Mouse (Mus musculus): Measurements from ENCODE around the gene Them7. TPM values are rescaled to one million over a fixed set of nuclear protein-coding genes. Genes with fewer than 3 reads are reported as not detected.

The Them7 gene
- polyA plus RNA-seq, 1 experiment from 2014 or later, result 0.16 TPM

- ATAC-seq (ENCODE audit: low FRiP score) (no peak), DNase-seq (ENCODE audit: low spot score, missing footprints) (peak; percentile 85)
Observed at GRCm38 (mm10) chr2:105311414-105311813, 87.3 kb downstream of the Them7 start.

DNA sequence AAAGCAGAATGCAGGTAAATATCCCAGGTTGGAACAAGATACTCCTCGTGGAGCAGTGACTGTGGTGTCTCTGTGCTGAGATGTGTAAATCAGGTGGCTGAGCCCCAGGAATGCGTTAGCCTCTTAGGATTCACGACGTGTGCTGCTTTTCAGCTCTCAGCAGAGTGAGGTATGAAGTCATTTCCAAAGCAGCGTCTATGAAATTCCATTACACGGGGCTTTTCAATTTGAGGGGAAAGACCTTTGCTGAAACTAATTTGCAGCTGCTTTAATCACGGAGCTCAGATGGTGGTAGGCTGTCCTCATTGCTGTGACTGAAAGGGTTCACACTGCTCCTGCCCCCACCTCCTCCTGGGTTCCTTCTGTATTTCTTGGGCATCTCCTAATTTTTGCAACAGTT lies 87.9 kb downstream of the Them7 start:
- Histone ChIP-seq H3K9me3 (ENCODE audit: control insufficient read depth, low read length) (no peaks in the 10 kb centered on the region), H3K4me2 (no peak overlapping the region), H3K4me1 (ENCODE audit: control insufficient read depth, insufficient read depth, low read length) (peaks cover 5% of the 10 kb centered on the region; the same call in 1 of the 2 replicates), H3K27ac (ENCODE audit: low read depth, low read length) (no peak overlapping the region), H3K27me3 (ENCODE audit: control insufficient read depth, insufficient read depth, low read length) (no peaks in the 10 kb centered on the region; the same call in none of the 2 replicates), H3K4me3 (ENCODE audit: low read depth, low read length) (no peak overlapping the region), H3K36me3 (ENCODE audit: control insufficient read depth, insufficient read depth, low read length) (no peaks in the 10 kb centered on the region), H3K9ac (ENCODE audit: low read length) (no peak overlapping the region)
- peak; percentile 88 for DNase-seq (ENCODE audit: low spot score, missing footprints)
- 12% methylated on average over 7 of the region's 7 CpGs for WGBS
- ATAC-seq (ENCODE audit: low FRiP score), result peak; percentile 57

More at GRCm38 (mm10) chr2:105311414-105311813, 87.3 kb downstream of the Them7 start:
- H3K4me1 ChIP-seq (ENCODE audit: control insufficient read depth, insufficient read depth, low read length), result peaks cover 5% of the 10 kb centered on the region; the same call in 1 of the 2 replicates
- H3K9ac ChIP-seq (ENCODE audit: low read length), result no peak overlapping the region
- H3K27me3 ChIP-seq (ENCODE audit: control insufficient read depth, insufficient read depth, low read length), result no peaks in the 10 kb centered on the region; the same call in none of the 2 replicates
- no peak overlapping the region for H3K4me3 ChIP-seq (ENCODE audit: low read depth, low read length)
- 50% methylated on average over 13 of the region's 13 CpGs for WGBS
- H3K36me3 ChIP-seq (ENCODE audit: control insufficient read depth, insufficient read depth, low read length), result no peaks in the 10 kb centered on the region
- H3K9me3 ChIP-seq (ENCODE audit: control insufficient read depth, low read length), result no peaks in the 10 kb centered on the region
- no peak overlapping the region for H3K4me2 ChIP-seq
- H3K27ac ChIP-seq (ENCODE audit: low read depth, low read length), result no peak overlapping the region

DNA sequence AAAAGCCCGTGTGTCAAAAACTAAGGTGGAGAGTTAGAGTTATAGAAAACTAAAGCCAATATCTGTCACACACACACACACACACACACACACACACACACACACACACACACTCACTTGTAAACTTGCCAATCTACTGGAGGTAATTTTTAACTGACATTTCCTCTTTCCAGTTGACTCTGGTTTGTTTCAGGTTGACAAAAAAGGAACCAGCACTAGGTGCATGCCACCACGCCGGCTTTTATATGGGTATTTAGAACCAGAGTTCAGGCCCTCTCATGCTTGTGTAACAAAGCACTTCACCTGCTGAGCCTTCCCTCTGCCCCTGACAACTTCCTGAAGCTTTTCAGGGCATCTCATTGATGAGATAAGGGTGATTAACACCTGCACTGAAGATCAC lies 89.0 kb downstream of the Them7 start:
- Histone ChIP-seq H3K9me3 (ENCODE audit: control insufficient read depth, low read length) (no peaks in the 10 kb centered on the region), H3K4me2 (no peak overlapping the region), H3K27me3 (ENCODE audit: control insufficient read depth, insufficient read depth, low read length) (no peaks in the 10 kb centered on the region; the same call in 1 of the 2 replicates), H3K4me1 (ENCODE audit: control insufficient read depth, insufficient read depth, low read length) (peaks cover 5% of the 10 kb centered on the region; the same call in 1 of the 2 replicates), H3K27ac (ENCODE audit: low read depth, low read length) (no peak overlapping the region), H3K4me3 (ENCODE audit: low read depth, low read length) (no peak overlapping the region), H3K36me3 (ENCODE audit: control insufficient read depth, insufficient read depth, low read length) (no peaks in the 10 kb centered on the region), H3K9ac (ENCODE audit: low read length) (no peak overlapping the region)
- 57% methylated on average over 3 of the region's 3 CpGs for WGBS
- ATAC-seq (ENCODE audit: low FRiP score), result no peak
- no peak for DNase-seq (ENCODE audit: low spot score, missing footprints)

DNA sequence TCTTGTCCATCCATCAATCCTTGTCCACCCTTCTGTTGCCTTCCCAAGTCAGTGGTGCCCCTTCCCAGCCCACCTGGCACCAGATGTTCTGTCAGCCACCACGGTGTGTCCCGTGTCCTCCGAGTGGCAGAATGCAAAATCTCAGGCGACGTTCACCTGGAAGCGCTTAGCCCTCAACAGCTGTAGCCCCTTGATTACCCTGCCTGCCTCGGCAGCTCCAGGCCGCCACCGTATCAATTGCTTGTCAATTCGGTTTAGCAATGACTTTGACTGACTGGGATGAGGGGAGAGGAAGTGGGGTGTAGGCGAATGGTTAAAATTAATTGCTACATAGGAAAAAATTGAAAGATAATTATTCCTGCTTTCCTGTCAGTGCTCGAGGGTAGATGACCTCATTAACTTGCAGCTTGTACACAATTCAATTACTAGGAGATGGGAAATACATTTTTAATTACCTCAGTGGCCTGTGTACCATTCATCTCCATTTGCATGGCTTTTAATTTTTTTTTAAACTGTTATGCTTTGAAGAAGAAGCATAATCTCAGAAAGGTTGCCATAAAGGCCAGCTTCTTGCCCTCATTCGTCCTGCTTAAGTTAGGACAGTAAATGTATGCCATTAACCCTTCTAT lies 93.5 kb downstream of the Them7 start:
- ATAC-seq (ENCODE audit: low FRiP score) (no peak), DNase-seq (ENCODE audit: low spot score, missing footprints) (no peak)
- H3K4me1 ChIP-seq (ENCODE audit: control insufficient read depth, insufficient read depth, low read length), result no peaks in the 10 kb centered on the region
- WGBS, result 77% methylated on average over 13 of the region's 13 CpGs
- no peaks in the 10 kb centered on the region; the same call in 1 of the 2 replicates for H3K27me3 ChIP-seq (ENCODE audit: control insufficient read depth, insufficient read depth, low read length)
- H3K9me3 ChIP-seq (ENCODE audit: control insufficient read depth, low read length), result no peaks in the 10 kb centered on the region
- no peak overlapping the region for H3K27ac ChIP-seq (ENCODE audit: low read depth, low read length)
- no peaks in the 10 kb centered on the region for H3K36me3 ChIP-seq (ENCODE audit: control insufficient read depth, insufficient read depth, low read length)
- no peak overlapping the region for H3K4me2 ChIP-seq
- no peak overlapping the region for H3K4me3 ChIP-seq (ENCODE audit: low read depth, low read length)
- H3K9ac ChIP-seq (ENCODE audit: low read length), result no peak overlapping the region

GRCm38 (mm10) chr2:105326067-105326466 lies 101.9 kb downstream of the Them7 start:
- no peak for ATAC-seq (ENCODE audit: low FRiP score)
- no peaks in the 10 kb centered on the region for H3K36me3 ChIP-seq (ENCODE audit: control insufficient read depth, insufficient read depth, low read length)
- WGBS, result 85% methylated on average over 5 of the region's 5 CpGs

GRCm38 (mm10) chr2:105330024-105330423 lies 105.9 kb downstream of the Them7 start:
- H3K9me3 ChIP-seq (ENCODE audit: control insufficient read depth, low read length), result no peaks in the 10 kb centered on the region
- H3K27me3 ChIP-seq (ENCODE audit: control insufficient read depth, insufficient read depth, low read length), result no peaks in the 10 kb centered on the region
- H3K4me3 ChIP-seq (ENCODE audit: low read depth, low read length), result no peak overlapping the region
- H3K4me1 ChIP-seq (ENCODE audit: control insufficient read depth, insufficient read depth, low read length), result no peaks in the 10 kb centered on the region
- no peaks in the 10 kb centered on the region for H3K36me3 ChIP-seq (ENCODE audit: control insufficient read depth, insufficient read depth, low read length)
- no peak overlapping the region for H3K9ac ChIP-seq (ENCODE audit: low read length)
- no peak overlapping the region for H3K4me2 ChIP-seq
- ATAC-seq (ENCODE audit: low FRiP score) (no peak), DNase-seq (ENCODE audit: low spot score, missing footprints) (no peak)
- no peak overlapping the region for H3K27ac ChIP-seq (ENCODE audit: low read depth, low read length)
- 94% methylated on average over 4 of the region's 4 CpGs for whole genome bisulfite sequencing

More at GRCm38 (mm10) chr2:105326067-105326466, 101.9 kb downstream of the Them7 start:
- H3K4me2 ChIP-seq, result no peak overlapping the region
- no peak overlapping the region for H3K27ac ChIP-seq (ENCODE audit: low read depth, low read length)
- H3K9me3 ChIP-seq (ENCODE audit: control insufficient read depth, low read length), result no peaks in the 10 kb centered on the region
- H3K4me1 ChIP-seq (ENCODE audit: control insufficient read depth, insufficient read depth, low read length), result no peaks in the 10 kb centered on the region
- H3K4me3 ChIP-seq (ENCODE audit: low read depth, low read length), result no peak overlapping the region
- H3K27me3 ChIP-seq (ENCODE audit: control insufficient read depth, insufficient read depth, low read length), result no peaks in the 10 kb centered on the region
- no peak overlapping the region for H3K9ac ChIP-seq (ENCODE audit: low read length)
- DNase-seq (ENCODE audit: low spot score, missing footprints), result no peak

DNA sequence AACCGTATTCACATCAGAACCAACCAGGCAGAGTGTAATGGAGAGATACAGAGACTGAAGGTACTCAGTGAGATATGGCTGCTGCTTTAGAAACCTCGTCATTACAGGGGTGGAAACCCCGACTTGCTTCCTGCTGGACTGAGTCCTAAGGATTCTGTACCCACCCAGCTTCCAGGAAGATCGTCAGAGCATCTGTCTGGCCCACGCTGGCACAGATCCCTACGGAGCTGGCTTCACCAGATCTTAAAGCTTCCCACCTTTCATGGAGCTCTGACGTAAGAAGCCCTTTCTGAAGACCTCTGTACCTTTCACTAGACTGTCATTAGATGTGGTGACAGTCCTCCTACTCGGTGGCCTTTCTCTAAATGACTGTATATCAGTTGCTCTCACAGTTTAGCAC lies 109.0 kb downstream of the Them7 start:
- Histone ChIP-seq H3K4me1 (ENCODE audit: control insufficient read depth, insufficient read depth, low read length) (peaks cover 5% of the 10 kb centered on the region), H3K9me3 (ENCODE audit: control insufficient read depth, low read length) (no peaks in the 10 kb centered on the region), H3K36me3 (ENCODE audit: control insufficient read depth, insufficient read depth, low read length) (no peaks in the 10 kb centered on the region), H3K9ac (ENCODE audit: low read length) (no peak overlapping the region), H3K27me3 (ENCODE audit: control insufficient read depth, insufficient read depth, low read length) (no peaks in the 10 kb centered on the region; the same call in 1 of the 2 replicates), H3K4me2 (no peak overlapping the region), H3K4me3 (ENCODE audit: low read depth, low read length) (no peak overlapping the region), H3K27ac (ENCODE audit: low read depth, low read length) (no peak overlapping the region)
- DNase-seq (ENCODE audit: low spot score, missing footprints) (peak; percentile 79), ATAC-seq (ENCODE audit: low FRiP score) (no peak)
- 81% methylated on average over 8 of the region's 8 CpGs for WGBS

DNA sequence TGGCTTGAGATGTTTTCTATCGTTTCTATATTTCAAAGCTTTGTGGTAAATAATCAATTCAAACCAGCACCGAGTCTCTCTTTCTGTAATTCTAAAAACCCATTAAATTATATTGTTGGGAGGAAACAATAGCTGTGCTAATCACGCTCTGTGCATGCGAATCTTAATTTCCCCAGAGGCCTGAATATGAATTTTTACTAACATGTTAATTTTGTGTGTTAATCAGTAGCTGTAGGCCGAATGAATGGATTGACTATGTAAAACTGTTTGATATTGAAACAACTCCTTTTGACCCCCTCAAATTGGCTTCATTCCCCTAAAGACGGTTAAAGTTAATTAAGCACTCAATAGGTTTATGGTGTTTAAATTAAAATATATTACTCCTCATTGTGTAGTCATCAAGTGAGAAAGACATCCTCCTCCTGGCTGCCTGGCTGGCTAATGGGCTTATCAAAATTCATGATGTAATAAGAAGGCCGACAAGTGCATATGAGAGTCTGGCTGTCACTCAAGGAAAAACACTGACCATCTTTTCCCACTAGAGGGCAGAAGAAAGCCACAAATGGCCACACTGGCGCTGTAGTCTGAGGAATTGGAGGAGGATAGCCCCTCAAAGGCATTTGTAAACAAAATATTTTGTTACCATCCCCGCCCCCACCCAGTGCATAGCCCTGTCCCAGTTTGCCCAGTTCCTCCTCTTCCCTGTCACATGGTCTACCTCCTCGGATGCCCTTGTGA lies 110.0 kb downstream of the Them7 start:
- H3K27me3 ChIP-seq (ENCODE audit: control insufficient read depth, insufficient read depth, low read length), result no peaks in the 10 kb centered on the region; the same call in 1 of the 2 replicates
- H3K36me3 ChIP-seq (ENCODE audit: control insufficient read depth, insufficient read depth, low read length), result no peaks in the 10 kb centered on the region
- WGBS, result 40% methylated on average over 10 of the region's 10 CpGs
- no peak overlapping the region for H3K4me3 ChIP-seq (ENCODE audit: low read depth, low read length)
- peaks cover 5% of the 10 kb centered on the region for H3K4me1 ChIP-seq (ENCODE audit: control insufficient read depth, insufficient read depth, low read length)
- DNase-seq (ENCODE audit: low spot score, missing footprints) (peak; percentile 97), ATAC-seq (ENCODE audit: low FRiP score) (peak; percentile 85)
- H3K9me3 ChIP-seq (ENCODE audit: control insufficient read depth, low read length), result no peaks in the 10 kb centered on the region
- H3K4me2 ChIP-seq, result no peak overlapping the region
- H3K9ac ChIP-seq (ENCODE audit: low read length), result no peak overlapping the region
- no peak overlapping the region for H3K27ac ChIP-seq (ENCODE audit: low read depth, low read length)

DNA sequence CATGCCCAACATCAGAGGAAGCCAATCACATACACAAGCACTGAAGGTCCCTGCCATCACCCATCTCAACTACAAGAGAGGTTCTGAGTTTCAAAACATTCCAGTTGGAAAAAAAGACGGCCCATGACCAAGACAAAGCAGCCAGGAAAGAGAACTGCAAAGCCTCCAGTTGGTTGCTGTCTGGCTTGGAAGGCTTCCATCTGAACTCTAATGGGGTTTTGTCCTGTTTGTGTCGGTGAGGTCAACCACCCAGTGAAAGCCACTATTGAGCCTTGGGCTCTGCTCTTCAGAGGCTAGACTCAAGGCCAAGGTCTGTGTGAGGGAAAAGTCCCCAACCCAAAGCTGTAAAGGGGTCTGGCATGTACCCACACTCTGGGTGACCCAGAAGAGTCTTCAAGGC lies 111.5 kb downstream of the Them7 start:
- Histone ChIP-seq H3K9ac (ENCODE audit: low read length) (no peak overlapping the region), H3K36me3 (ENCODE audit: control insufficient read depth, insufficient read depth, low read length) (no peaks in the 10 kb centered on the region), H3K27me3 (ENCODE audit: control insufficient read depth, insufficient read depth, low read length) (no peaks in the 10 kb centered on the region; the same call in 1 of the 2 replicates), H3K9me3 (ENCODE audit: control insufficient read depth, low read length) (no peaks in the 10 kb centered on the region), H3K4me1 (ENCODE audit: control insufficient read depth, insufficient read depth, low read length) (peaks cover 5% of the 10 kb centered on the region), H3K27ac (ENCODE audit: low read depth, low read length) (no peak overlapping the region), H3K4me3 (ENCODE audit: low read depth, low read length) (no peak overlapping the region), H3K4me2 (no peak overlapping the region)
- no peak for DNase-seq (ENCODE audit: low spot score, missing footprints)
- ATAC-seq (ENCODE audit: low FRiP score), result no peak
- WGBS, result 67% methylated on average over 2 of the region's 2 CpGs

Measured in midbrain, embryonic 11.5 days (tissue).